Mouse (Mus musculus) ES-E14 (cell line): Measurements from ENCODE around the gene Ncam1. TPM values are rescaled to one million over a fixed set of nuclear protein-coding genes. Genes with fewer than 3 reads are reported as not detected.
A peak's percentile ranks its signal among the peaks of the same experiment; 100 is the strongest.

Experiments
- DNase-seq: peaks from one replicate; pipeline ENCODE4 v3.0.0-alpha.2; 2013; ENCODE audit warnings: low read depth, low spot score
- H3K27ac ChIP-seq: 2 replicates; pipeline ENCODE4 v1.5.1; 2012; ENCODE audit warnings: low read depth, mild to moderate bottlenecking, low read length, moderate library complexity, mixed read lengths; ENCODE audit not compliant: poor library complexity, insufficient read depth, severe bottlenecking
- H3K36me3 ChIP-seq: 2 replicates; pipeline ENCODE4 v1.6.1; 2012; ENCODE audit warnings: mild to moderate bottlenecking, low read length, moderate library complexity, mixed read lengths; ENCODE audit not compliant: control insufficient read depth, poor library complexity, insufficient read depth, severe bottlenecking
- H3K4me1 ChIP-seq, 2 experiments: fragments of 150-350 bp in 1 of 2; sonication (generic) in 1 of 2; 2 replicates each; pipeline ENCODE4 v1.6.1; 2012; ENCODE audit warnings: low read length in 2 of 2, mild to moderate bottlenecking in 1 of 2, mixed read lengths in 1 of 2; ENCODE audit not compliant: control insufficient read depth in 2 of 2, insufficient read depth in 2 of 2, poor library complexity in 1 of 2
- H3K4me3 ChIP-seq, 2 experiments: fragments of 150-350 bp in 1 of 2; sonication (generic) in 1 of 2; 2 replicates each; pipeline ENCODE4 v1.5.1; 2012; ENCODE audit warnings: low read length in 2 of 2, low read depth in 1 of 2, mild to moderate bottlenecking in 1 of 2, mixed read lengths in 1 of 2; ENCODE audit not compliant: insufficient read depth in 1 of 2, poor library complexity in 1 of 2, severe bottlenecking in 1 of 2
- H3K9ac ChIP-seq: 2 replicates; pipeline ENCODE4 v1.6.1; 2012; ENCODE audit warnings: low read depth, mild to moderate bottlenecking, low read length, mixed read lengths; ENCODE audit not compliant: poor library complexity, insufficient read depth, severe bottlenecking
- H3K9me3 ChIP-seq: fragments of 150-350 bp; sonication (generic); 2 replicates; pipeline ENCODE4 v1.6.1; 2012; ENCODE audit warnings: low read depth, mild to moderate bottlenecking, low read length; ENCODE audit not compliant: control insufficient read depth, insufficient read depth
- CHD2 ChIP-seq: IDR thresholded peaks from 2 replicates; pipeline ENCODE4 v1.6.1; 2014; ENCODE audit warnings: mild to moderate bottlenecking, low read depth, low read length, inconsistent platforms
- HCFC1 ChIP-seq: IDR thresholded peaks from 2 replicates; pipeline ENCODE4 v1.6.1; 2012; ENCODE audit warnings: low read length, inconsistent platforms, borderline replicate concordance; ENCODE audit not compliant: insufficient read depth
- MAFK ChIP-seq: IDR thresholded peaks from 2 replicates; pipeline ENCODE4 v1.6.1; 2014; ENCODE audit warnings: mild to moderate bottlenecking, low read depth, low read length, inconsistent platforms; ENCODE audit not compliant: insufficient read depth
- ZC3H11A ChIP-seq: IDR thresholded peaks from 2 replicates; pipeline ENCODE4 v1.6.1; 2012; ENCODE audit warnings: low read depth, mild to moderate bottlenecking, inconsistent platforms, low read length, borderline replicate concordance
- ZNF384 ChIP-seq: IDR thresholded peaks from 2 replicates; pipeline ENCODE4 v1.6.1; 2012; ENCODE audit warnings: low read depth, low read length, inconsistent platforms
- in situ Hi-C, 2 experiments: fragments of 600-800 bp; cut with MboI; formaldehyde crosslinking; loops; one replicate each; pipeline ENCODE4 v1.15.1; 2025; ENCODE audit warnings: low sequenced_read_pairs in 2 of 2, inconsistent platforms in 1 of 2; ENCODE audit not compliant: unreplicated experiment in 2 of 2
- total RNA-seq: library from RNA; depleted of rRNA; stranded (reverse); fragments of 300-350 nt; gene quantifications from 2 replicates; pipeline ENCODE4 v1.2.3, GENCODE M21; 2012

Ncam1 gene
- total RNA-seq, 1 experiment, result 36.8 TPM

- Histone ChIP-seq H3K9ac (no peak overlapping the region; the same call in 1 of the 2 replicates), H3K9me3 (no peaks in the 10 kb centered on the region), H3K36me3 (no peaks in the 10 kb centered on the region), H3K27ac (no peak overlapping the region), H3K4me3 (no peak overlapping the region), H3K4me1 (peaks cover 0 to 11% of the 10 kb centered on the region in 2 experiments; a peak in 3 of 4 replicates)
- in situ Hi-C loops, result no loop called here
- peak; percentile 54 for DNase-seq
- no peak for TF ChIP-seq HCFC1
- TF ChIP-seq MAFK, result no peak
- no peak for TF ChIP-seq ZNF384
- TF ChIP-seq ZC3H11A, result peak; percentile 59; the same call in 1 of the 2 replicates
- no peak for TF ChIP-seq CHD2
Measured at GRCm38 (mm10) chr9:49528943-49529342, 269.8 kb downstream of the Ncam1 start.

DNA sequence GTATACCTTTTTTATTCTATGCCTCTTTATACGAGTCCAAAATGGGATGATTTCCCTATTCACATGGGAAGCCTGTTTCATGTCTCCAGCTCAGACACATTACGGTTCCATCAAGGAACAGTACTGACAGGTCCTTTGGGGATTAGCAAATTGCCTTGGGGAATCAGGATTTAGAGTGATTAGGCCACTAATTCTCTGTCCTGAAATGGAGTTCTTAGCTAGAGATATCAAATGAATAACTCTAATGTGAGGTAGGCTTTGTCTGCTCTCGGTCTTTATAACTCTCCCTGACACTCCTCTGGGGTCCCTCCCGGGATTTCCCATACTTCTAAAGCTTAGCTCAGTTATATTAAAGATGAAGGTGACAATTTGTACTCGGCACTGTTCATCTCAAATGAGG is 270.7 kb downstream of the Ncam1 start:
- H3K4me3 ChIP-seq, result no peak overlapping the region
- no peak overlapping the region for H3K9ac ChIP-seq
- DNase-seq, result no peak
- in situ Hi-C loops, result no loop called here
- no peaks in the 10 kb centered on the region for H3K36me3 ChIP-seq
- TF ChIP-seq HCFC1 (no peak), CHD2 (no peak), ZNF384 (no peak), MAFK (no peak)
- H3K4me1 ChIP-seq, result peaks cover 0 to 11% of the 10 kb centered on the region in 2 experiments; a peak in 2 of 4 replicates
- H3K27ac ChIP-seq, result no peak overlapping the region
- H3K9me3 ChIP-seq, result no peaks in the 10 kb centered on the region

GRCm38 (mm10) chr9:49527340-49527739 is 271.4 kb downstream of the Ncam1 start:
- Histone ChIP-seq H3K4me1 (peaks cover 0 to 11% of the 10 kb centered on the region in 2 experiments; a peak in 2 of 4 replicates), H3K27ac (no peak overlapping the region), H3K36me3 (no peaks in the 10 kb centered on the region), H3K4me3 (no peak overlapping the region), H3K9ac (no peak overlapping the region), H3K9me3 (no peaks in the 10 kb centered on the region)
- TF ChIP-seq CHD2, result no peak
- no peak for TF ChIP-seq MAFK
- no peak for TF ChIP-seq ZC3H11A
- no peak for TF ChIP-seq ZNF384
- no peak for TF ChIP-seq HCFC1
- DNase-seq, result no peak
- in situ Hi-C loops, result no loop called here

- Histone ChIP-seq H3K4me1 (peaks cover 0 to 5% of the 10 kb centered on the region in 2 experiments; a peak in 2 of 4 replicates), H3K9me3 (no peaks in the 10 kb centered on the region), H3K36me3 (no peaks in the 10 kb centered on the region), H3K27ac (no peak overlapping the region), H3K4me3 (no peak overlapping the region), H3K9ac (no peak overlapping the region)
- DNase-seq, result no peak
- TF ChIP-seq ZC3H11A (no peak), CHD2 (no peak), MAFK (no peak), ZNF384 (no peak), HCFC1 (no peak)
- in situ Hi-C loops, result loop anchor here in 1 of 2 experiments (25.0 kb wide), 1 partner anchor 888 kb away; no protein-coding TSS in a partner anchor
Measured at GRCm38 (mm10) chr9:49524721-49525120, 274.0 kb downstream of the Ncam1 start.

- H3K36me3 ChIP-seq, result no peaks in the 10 kb centered on the region
- TF ChIP-seq ZNF384 (no peak), HCFC1 (no peak), ZC3H11A (no peak), CHD2 (no peak), MAFK (no peak)
- no peaks in the 10 kb centered on the region for H3K4me1 ChIP-seq
- no peak for DNase-seq
- in situ Hi-C loops, result loop anchor here in 1 of 2 experiments (25.0 kb wide), 1 partner anchor 888 kb away; no protein-coding TSS in a partner anchor
- no peak overlapping the region for H3K27ac ChIP-seq
- no peaks in the 10 kb centered on the region for H3K9me3 ChIP-seq
- H3K9ac ChIP-seq, result no peak overlapping the region
- no peak overlapping the region for H3K4me3 ChIP-seq
Measured at GRCm38 (mm10) chr9:49523881-49524280, 274.8 kb downstream of the Ncam1 start.
